Mouse (Mus musculus) midbrain, embryonic 15.5 days (tissue): ENCODE data around the gene Srgap3. TPM values are rescaled to one million over a fixed set of nuclear protein-coding genes. Genes with fewer than 3 reads are reported as not detected.

Source experiments
- ATAC-seq: fragments of 200-750 bp; cut with Nextera tagmentation; replicated peaks from 2 replicates; pipeline ENCODE4 v1.8.0; 2017; ENCODE audit warnings: moderate TSS enrichment
- H3K27ac ChIP-seq: fragments of 300-500 bp; sonication (generic); 2 replicates; pipeline ENCODE4 v1.5.1; 2015; ENCODE audit warnings: mild to moderate bottlenecking, inconsistent platforms
- H3K27me3 ChIP-seq: fragments of 300-500 bp; sonication (generic); replicated peaks from 2 replicates; pipeline ENCODE4 v1.6.1; 2015; ENCODE audit warnings: inconsistent platforms
- H3K36me3 ChIP-seq: fragments of 300-500 bp; sonication (generic); replicated peaks from 2 replicates; pipeline ENCODE4 v1.6.1; 2015; ENCODE audit warnings: inconsistent platforms
- H3K4me1 ChIP-seq: fragments of 300-500 bp; sonication (generic); 2 replicates; pipeline ENCODE4 v1.6.1; 2015; ENCODE audit warnings: inconsistent platforms
- H3K4me2 ChIP-seq: fragments of 300-500 bp; sonication (generic); 2 replicates; pipeline ENCODE4 v1.6.1; 2015; ENCODE audit warnings: inconsistent platforms, mild to moderate bottlenecking, moderate library complexity
- H3K4me3 ChIP-seq: fragments of 300-500 bp; sonication (generic); 2 replicates; pipeline ENCODE4 v1.5.1; 2015; ENCODE audit warnings: mild to moderate bottlenecking, inconsistent platforms
- H3K9ac ChIP-seq: fragments of 300-500 bp; sonication (generic); 2 replicates; pipeline ENCODE4 v1.6.1; 2015; ENCODE audit warnings: mild to moderate bottlenecking, inconsistent platforms
- H3K9me3 ChIP-seq: fragments of 300-500 bp; sonication (generic); 2 replicates; pipeline ENCODE4 v1.6.1; 2016; ENCODE audit warnings: inconsistent platforms
- WGBS: fragments of 180-500 bp; shearing (Covaris S2); methylation state at CpG from one replicate; pipeline ENCODE4 v1.1.7; 2015; ENCODE audit warnings: mixed read lengths; 5-methylcytosine and 5-hydroxymethylcytosine counted together
- polyA plus RNA-seq: library from polyadenylated mRNA; unstranded; fragments of >200 nt; fragmentation: Nextera tagmentation; extraction: Ambion mirVana; gene quantifications from 2 replicates; pipeline ENCODE4 v1.2.1, GENCODE M21; 2015

The Srgap3 gene
- polyA plus RNA-seq, 1 experiment from 2014 or later: 44.6 TPM

DNA sequence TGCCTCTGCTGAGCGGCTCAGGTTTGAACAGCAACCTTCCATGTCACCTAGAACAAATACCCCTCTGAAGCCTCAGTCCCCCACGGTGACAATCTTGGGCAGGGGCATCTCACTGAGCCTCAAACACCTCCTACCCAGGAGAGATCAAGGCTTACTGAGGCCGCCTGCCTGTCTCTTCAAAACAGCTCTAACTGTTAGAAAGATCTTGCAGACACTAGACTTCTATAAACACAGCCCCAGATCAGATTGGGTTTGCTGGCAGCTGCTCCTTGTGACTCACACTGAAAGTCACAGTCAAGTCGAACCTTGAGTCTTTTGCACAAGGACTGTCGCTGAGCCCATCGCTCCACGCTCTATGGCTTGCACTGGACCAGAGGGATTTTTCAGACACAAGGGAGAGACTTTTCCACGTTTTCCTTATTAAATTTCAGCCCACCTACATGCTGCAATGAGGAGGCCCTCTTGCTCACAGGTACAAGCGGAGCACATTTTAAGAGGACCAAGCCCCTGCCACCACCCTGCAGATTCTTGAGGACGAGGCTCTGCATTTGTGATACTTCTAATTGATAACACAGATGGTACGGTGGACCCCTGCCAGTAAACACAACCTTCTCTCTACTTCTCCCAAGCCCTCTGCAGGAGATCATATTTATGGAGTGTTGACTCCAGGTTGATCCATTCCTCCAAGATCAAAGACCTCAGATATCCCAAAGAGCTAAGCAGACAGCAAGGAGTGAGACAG lies 21.7 kb downstream of the Srgap3 start:
- Histone ChIP-seq H3K4me1 (peaks cover 81% of the 10 kb centered on the region), H3K4me3 (no peak overlapping the region), H3K4me2 (no peak overlapping the region), H3K9ac (no peak overlapping the region), H3K36me3 (peaks cover 3% of the 10 kb centered on the region; the same call in 1 of the 2 replicates), H3K9me3 (no peaks in the 10 kb centered on the region), H3K27ac (peak overlapping the region; percentile 30), H3K27me3 (no peaks in the 10 kb centered on the region)
- WGBS: 57% methylated on average over 11 of the region's 11 CpGs
- ATAC-seq: no peak

DNA sequence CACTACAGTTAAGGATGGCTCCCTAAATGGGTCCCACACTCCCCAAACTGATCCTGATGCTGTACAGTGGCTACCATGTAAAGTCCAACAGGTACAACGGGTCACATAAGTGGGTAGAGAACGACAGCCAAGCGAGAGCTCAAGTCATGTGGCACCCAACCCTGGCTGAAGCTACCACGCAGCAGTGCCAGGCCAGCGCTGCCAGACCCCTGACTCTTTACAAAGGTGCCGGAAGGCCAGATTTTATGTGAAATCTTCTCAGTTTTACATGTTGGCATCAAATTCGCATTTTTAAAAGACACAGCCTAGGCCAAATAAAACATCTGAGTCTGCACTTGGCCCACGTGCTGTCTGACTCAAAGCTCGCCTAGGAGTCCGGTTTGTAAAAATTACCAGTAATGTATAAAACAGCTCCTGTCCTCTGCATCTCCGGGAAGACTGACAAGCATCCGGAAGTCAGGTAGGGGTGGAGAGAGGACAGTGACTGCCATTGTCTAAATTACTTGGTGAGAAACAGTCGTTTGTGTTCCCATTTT lies 22.4 kb downstream of the Srgap3 start:
- 74% methylated on average over 13 of the region's 13 CpGs for WGBS
- no peak overlapping the region for H3K9ac ChIP-seq
- no peaks in the 10 kb centered on the region for H3K9me3 ChIP-seq
- H3K36me3 ChIP-seq: peaks cover 3% of the 10 kb centered on the region; the same call in 1 of the 2 replicates
- no peaks in the 10 kb centered on the region for H3K27me3 ChIP-seq
- H3K4me1 ChIP-seq: peaks cover 74% of the 10 kb centered on the region
- no peak overlapping the region for H3K4me3 ChIP-seq
- H3K4me2 ChIP-seq: no peak overlapping the region
- ATAC-seq: no peak
- peak overlapping the region; percentile 30 for H3K27ac ChIP-seq

DNA sequence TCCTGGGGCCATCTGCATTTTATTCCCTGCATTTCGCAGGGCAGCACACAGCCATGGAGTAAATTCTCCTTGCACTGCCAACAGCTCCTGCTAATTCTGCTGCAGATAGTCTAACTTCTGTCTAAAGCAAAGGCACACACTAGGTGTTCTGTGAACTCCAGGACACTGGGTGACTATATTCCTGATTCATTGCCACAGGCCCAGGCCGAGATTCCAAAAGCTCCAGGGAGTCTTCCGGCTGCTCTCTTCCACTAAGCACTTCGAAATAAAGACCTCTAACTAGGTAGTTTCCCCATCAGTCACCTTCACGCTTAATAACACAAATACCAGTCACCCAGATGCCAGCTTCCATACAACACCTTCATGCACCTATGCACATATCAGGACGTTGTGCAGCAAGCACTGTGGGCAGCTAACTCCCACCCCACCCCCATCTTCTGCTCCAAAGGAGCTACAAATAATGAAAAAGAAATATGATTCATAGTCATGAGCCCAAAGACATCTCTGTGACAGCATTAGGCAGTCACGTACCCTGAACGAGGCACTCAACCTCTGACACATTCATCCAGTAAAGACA lies 26.4 kb downstream of the Srgap3 start:
- no peak overlapping the region for H3K9ac ChIP-seq
- H3K4me2 ChIP-seq: no peak overlapping the region
- H3K4me3 ChIP-seq: no peak overlapping the region
- peaks cover 3% of the 10 kb centered on the region; the same call in 1 of the 2 replicates for H3K36me3 ChIP-seq
- H3K27ac ChIP-seq: no peak overlapping the region
- ATAC-seq: no peak
- H3K4me1 ChIP-seq: peaks cover 49% of the 10 kb centered on the region
- WGBS: 78% methylated on average over 8 of the region's 8 CpGs
- no peaks in the 10 kb centered on the region for H3K9me3 ChIP-seq
- no peaks in the 10 kb centered on the region for H3K27me3 ChIP-seq

DNA sequence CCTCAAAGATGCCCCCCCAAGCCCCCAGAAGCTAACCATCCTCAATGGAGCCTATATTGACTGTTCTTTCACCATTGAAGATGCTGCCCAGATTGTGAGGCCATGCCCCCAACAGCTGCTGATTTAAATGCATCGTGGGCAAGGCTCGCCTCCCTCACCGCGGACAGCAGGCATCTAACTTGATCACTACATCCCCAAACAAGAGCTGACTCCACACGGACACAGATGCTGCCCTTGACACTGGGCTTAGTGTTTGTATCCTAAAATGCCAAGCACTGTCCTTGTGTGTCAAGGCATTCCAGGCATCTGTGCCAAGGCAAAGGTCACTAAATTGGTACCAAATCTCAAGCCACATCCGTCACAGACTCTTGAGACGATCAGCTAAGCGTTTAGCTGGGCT lies 29.3 kb downstream of the Srgap3 start:
- no peak for ATAC-seq
- Histone ChIP-seq H3K27ac (no peak overlapping the region), H3K4me1 (peaks cover 32% of the 10 kb centered on the region), H3K36me3 (peaks cover under 1% of the 10 kb centered on the region; the same call in 1 of the 2 replicates), H3K4me2 (no peak overlapping the region), H3K9ac (no peak overlapping the region), H3K9me3 (no peaks in the 10 kb centered on the region), H3K4me3 (no peak overlapping the region), H3K27me3 (no peaks in the 10 kb centered on the region)
- WGBS: 79% methylated on average over 8 of the region's 8 CpGs

DNA sequence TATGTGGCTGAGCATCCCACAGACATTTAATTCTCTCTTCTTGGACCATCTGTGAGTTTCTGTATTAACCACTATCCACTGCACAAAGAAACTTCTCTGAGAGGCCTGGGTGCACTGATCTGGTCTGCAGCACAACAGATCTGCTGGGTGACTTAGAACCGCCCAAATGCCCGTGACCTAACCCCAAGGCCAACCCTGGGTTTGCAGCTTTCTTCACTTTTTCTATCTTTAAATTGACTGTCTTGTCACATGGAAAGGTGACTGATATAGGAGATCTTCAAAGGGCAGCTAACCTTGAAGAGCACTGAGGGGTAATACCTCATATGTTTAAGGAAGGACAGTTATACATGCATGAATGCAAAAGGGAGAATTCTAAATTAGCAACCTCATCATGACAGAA lies 30.8 kb downstream of the Srgap3 start:
- H3K4me3 ChIP-seq: no peak overlapping the region
- peaks cover 20% of the 10 kb centered on the region for H3K4me1 ChIP-seq
- H3K36me3 ChIP-seq: no peaks in the 10 kb centered on the region
- H3K27me3 ChIP-seq: no peaks in the 10 kb centered on the region
- H3K27ac ChIP-seq: no peak overlapping the region
- ATAC-seq: no peak
- no peak overlapping the region for H3K4me2 ChIP-seq
- H3K9me3 ChIP-seq: no peaks in the 10 kb centered on the region
- no peak overlapping the region for H3K9ac ChIP-seq
- 94% methylated on average over 2 of the region's 2 CpGs for WGBS

DNA sequence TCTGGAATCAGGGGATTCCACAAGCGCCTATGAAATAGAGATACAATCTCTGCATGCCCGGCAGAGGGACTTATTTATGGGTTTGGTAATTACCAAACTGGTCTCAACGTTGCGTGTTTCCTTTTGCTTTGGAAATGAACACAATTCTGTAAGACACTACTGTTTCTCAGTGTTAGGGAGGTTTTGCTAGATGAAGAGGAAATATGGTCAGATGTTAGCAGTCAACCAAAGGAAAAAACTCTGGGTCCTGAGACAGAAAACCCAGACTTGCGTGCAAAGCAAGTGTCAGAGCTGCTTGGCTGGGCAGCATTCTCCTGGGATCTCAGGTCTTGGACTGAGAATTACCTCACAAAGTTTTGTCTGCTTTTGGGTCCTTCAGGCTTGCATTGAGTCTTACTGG lies 34.5 kb downstream of the Srgap3 start:
- Histone ChIP-seq H3K4me3 (no peak overlapping the region), H3K27ac (no peak overlapping the region), H3K4me2 (no peak overlapping the region), H3K27me3 (no peaks in the 10 kb centered on the region), H3K9ac (no peak overlapping the region), H3K4me1 (peaks cover 11% of the 10 kb centered on the region), H3K9me3 (no peaks in the 10 kb centered on the region), H3K36me3 (no peaks in the 10 kb centered on the region)
- no peak for ATAC-seq
- WGBS: 83% methylated on average over 5 of the region's 5 CpGs

DNA sequence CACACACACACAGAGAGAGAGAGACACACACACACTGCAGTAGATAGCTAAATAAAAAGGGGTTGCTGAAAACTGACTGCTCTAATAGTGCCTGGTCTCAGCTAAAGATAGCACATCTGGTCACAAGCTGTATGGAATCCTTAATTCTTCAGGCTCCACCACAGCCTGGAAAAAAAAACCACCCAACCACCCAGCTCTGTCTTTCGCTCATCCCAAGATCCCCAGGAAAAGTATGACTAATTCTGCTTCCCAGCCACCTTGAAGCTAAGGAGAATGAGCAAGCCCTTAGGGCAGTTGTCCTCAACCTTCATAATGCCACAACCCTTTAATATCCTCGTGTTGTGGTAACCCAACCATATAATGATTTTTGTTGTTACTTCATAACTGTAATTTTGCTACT lies 37.4 kb downstream of the Srgap3 start:
- Histone ChIP-seq H3K9me3 (no peaks in the 10 kb centered on the region), H3K36me3 (no peaks in the 10 kb centered on the region), H3K4me1 (peaks cover 10% of the 10 kb centered on the region), H3K4me3 (no peak overlapping the region), H3K27ac (no peak overlapping the region), H3K9ac (no peak overlapping the region), H3K27me3 (no peaks in the 10 kb centered on the region), H3K4me2 (no peak overlapping the region)
- WGBS: 75% methylated on average over 2 of the region's 2 CpGs
- ATAC-seq: no peak

DNA sequence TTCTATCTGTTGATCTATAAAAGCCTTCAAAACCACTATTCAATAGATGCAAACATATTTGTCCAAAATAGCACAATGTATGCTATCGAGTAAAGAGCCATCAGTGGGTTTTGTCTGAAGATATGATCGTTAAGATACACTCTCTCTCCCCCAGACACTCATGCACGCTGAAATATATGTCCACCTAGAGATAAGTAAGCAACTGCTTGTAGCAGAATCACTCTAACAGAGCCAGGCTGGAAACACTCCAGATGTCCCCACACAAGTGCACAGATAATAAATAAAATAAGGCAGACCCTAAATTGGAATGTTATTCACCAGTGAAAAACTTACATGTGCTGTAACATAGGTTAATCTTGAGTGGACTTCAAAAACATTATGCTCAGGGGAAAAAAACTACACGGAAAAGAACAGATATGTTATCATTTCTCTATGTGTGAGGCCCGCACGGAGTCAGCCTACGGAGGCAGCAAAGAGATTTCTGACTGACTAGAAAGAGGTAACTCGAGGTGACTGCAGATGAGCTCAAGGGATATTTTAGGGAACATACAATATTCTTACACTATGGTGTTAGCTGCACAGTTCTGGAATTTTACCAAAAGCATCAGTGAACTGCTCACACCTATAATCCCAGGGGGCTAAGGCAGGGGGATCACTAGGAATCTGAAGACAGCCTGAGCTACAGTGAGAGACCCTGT lies 39.0 kb downstream of the Srgap3 start:
- Histone ChIP-seq H3K27me3 (no peaks in the 10 kb centered on the region), H3K4me1 (peaks cover 25% of the 10 kb centered on the region), H3K4me2 (no peak overlapping the region), H3K36me3 (no peaks in the 10 kb centered on the region), H3K9me3 (no peaks in the 10 kb centered on the region), H3K4me3 (no peak overlapping the region), H3K27ac (no peak overlapping the region), H3K9ac (no peak overlapping the region)
- 82% methylated on average over 8 of the region's 8 CpGs for WGBS
- ATAC-seq: no peak

DNA sequence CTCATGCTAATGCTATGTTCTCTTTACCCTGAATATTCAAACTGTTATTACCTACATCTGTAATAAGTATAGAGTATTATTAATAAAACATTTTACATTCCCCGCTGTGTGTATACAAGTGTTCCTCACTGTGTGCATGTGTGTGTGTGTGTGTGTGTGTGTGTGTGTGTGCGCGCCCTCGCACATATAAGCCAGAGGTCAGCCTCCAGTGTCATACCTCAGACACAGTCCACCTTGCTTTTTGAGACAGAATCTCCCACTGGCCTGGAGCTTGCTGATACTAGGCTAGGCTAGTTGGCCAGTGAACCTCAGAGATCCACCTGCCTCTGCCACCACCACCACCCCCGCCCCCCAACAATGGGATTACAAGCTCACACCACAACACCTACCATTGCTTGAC lies 43.3 kb downstream of the Srgap3 start:
- no peaks in the 10 kb centered on the region for H3K9me3 ChIP-seq
- WGBS: 69% methylated on average over 5 of the region's 5 CpGs
- H3K36me3 ChIP-seq: no peaks in the 10 kb centered on the region
- H3K4me2 ChIP-seq: no peak overlapping the region
- H3K27ac ChIP-seq: peak overlapping the region; percentile 86
- ATAC-seq: peak; percentile 6; the same call in 1 of the 2 replicates
- H3K9ac ChIP-seq: no peak overlapping the region
- no peaks in the 10 kb centered on the region for H3K27me3 ChIP-seq
- H3K4me3 ChIP-seq: no peak overlapping the region
- H3K4me1 ChIP-seq: peaks cover 64% of the 10 kb centered on the region

DNA sequence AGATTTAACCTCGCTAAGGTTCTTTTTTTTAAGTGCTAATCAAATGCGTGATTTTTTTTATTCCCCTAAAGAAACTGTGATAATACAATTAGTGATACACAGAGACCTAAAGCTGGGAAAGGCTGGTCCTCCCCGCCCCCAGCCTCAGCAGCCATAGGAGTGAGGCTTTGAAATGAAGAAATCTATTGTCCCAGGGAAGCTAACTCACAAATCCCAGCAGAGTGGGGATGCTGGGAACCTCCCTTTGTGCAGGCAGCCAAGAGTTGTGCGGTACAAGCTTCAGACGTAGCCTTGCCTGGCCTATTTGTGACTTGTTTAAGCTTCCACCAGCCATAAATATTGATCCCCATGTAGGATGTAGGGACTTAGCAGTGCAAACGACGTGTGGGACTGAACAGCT lies 43.8 kb downstream of the Srgap3 start:
- Histone ChIP-seq H3K4me2 (peak overlapping the region; percentile 21; the same call in 1 of the 2 replicates), H3K4me1 (peaks cover 67% of the 10 kb centered on the region), H3K4me3 (no peak overlapping the region), H3K9ac (peak overlapping the region; percentile 5; the same call in 1 of the 2 replicates), H3K27me3 (no peaks in the 10 kb centered on the region), H3K9me3 (no peaks in the 10 kb centered on the region), H3K36me3 (no peaks in the 10 kb centered on the region), H3K27ac (peak overlapping the region; percentile 86)
- WGBS: 4% methylated on average over 7 of the region's 7 CpGs
- ATAC-seq: peak; percentile 75

DNA sequence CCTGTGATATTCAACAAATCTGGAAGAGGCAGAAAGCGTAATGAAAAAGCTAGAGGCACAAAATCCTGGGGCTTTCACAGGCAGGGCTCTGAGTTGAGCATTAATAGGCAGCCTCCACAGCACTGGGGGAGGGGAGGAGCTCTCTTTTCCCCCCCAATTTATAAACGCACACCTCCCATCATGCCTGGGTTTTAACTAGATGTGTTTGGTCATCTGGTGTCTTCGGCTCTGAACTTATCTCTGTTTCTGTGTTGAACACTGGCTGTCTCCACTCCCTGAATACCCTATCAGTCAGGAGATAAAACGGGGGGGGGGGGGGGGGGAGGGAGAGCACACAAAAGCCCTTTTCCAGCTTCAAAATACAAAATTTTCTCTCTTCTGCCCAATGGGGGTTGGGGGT lies 44.3 kb downstream of the Srgap3 start:
- H3K27me3 ChIP-seq: no peaks in the 10 kb centered on the region
- peak overlapping the region; percentile 86 for H3K27ac ChIP-seq
- WGBS: 5% methylated on average over 4 of the region's 4 CpGs
- no peaks in the 10 kb centered on the region for H3K9me3 ChIP-seq
- no peak overlapping the region for H3K4me3 ChIP-seq
- H3K4me2 ChIP-seq: peak overlapping the region; percentile 21; the same call in 1 of the 2 replicates
- peak; percentile 23 for ATAC-seq
- peaks cover 67% of the 10 kb centered on the region for H3K4me1 ChIP-seq
- H3K9ac ChIP-seq: 0 out of 2 replicates have a peak overlapping the region, but pooled peaks have one; percentile 9
- H3K36me3 ChIP-seq: no peaks in the 10 kb centered on the region

DNA sequence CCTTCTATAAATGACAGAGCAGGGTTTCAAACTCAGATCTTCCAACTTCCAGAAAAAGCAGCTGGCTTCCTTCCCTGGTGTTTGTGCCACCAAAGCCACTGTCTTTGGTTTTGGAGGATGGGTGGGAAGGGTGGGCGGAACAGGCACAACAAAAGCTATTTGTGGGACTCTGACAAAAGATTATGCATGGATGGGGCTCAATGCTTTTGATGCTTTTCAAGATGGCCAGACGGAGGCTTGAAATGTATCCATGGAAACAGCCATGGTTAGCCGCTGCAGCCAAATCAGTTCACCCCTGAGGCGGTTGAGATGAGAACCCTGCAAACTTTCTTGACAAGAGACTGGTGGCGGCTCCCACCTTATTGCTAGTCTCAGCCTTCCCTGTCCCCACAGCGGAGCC lies 46.8 kb downstream of the Srgap3 start:
- 0 out of 2 replicates have a peak, but pooled peaks have one; percentile 1 for ATAC-seq

More for the DNA sequence above, 46.8 kb downstream of the Srgap3 start:
- Histone ChIP-seq H3K27ac (peak overlapping the region; percentile 86), H3K4me1 (peaks cover 84% of the 10 kb centered on the region), H3K9ac (no peak overlapping the region), H3K9me3 (no peaks in the 10 kb centered on the region), H3K27me3 (no peaks in the 10 kb centered on the region), H3K4me3 (no peak overlapping the region), H3K36me3 (no peaks in the 10 kb centered on the region), H3K4me2 (no peak overlapping the region)
- 17% methylated on average over 6 of the region's 6 CpGs for WGBS
